Mouse (Mus musculus) c-Kit-positive CD71-positive TER-119-positive erythroid progenitor cells, embryonic 14.5 days (primary cell): ENCODE results near the gene Sec23b.

Experiments
- DNase-seq: peaks from one replicate; pipeline ENCODE4 v3.0.0-alpha.2; 2013; ENCODE audit warnings: low spot score

Sec23b gene

DNA sequence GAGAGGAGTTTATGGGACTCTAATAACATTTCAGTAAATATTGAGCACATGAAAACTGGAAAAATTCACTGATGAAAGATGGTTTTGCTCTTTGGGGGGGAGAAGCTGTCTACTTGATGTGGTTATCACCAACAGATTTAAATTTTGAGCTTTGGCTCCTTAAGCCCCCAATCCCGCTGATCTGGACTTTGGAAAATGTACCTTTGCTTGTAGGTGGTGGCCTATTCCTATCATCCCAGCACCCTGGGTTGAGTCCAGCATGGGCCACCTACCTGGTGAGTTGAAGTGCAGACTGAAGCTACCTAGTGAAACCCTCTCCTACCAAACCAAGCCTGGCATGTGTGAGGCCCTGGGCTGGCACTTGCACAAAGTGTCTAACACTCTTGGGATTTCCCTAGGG, 45.5 kb downstream of the Sec23b start:
- no peak for DNase-seq

DNA sequence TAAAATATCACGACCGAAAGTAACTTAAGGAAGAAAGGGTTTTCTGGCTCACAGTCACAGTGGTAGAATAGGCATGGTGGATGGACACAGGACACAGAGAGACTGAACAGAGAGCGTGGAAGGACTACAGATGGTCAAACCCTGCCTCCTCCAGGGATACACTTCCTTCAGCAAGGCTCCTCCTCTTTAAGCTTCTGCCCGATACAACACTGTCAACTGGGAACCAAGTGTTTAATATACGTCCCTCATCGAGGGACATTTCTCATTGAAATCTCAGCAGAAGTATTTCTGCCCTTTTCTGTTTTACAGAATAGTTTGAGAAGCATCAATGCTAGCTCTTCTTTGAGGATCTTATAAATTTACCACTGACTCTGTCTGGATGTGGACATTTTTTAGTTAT, 57.9 kb downstream of the Sec23b start:
- DNase-seq = no peak

DNA sequence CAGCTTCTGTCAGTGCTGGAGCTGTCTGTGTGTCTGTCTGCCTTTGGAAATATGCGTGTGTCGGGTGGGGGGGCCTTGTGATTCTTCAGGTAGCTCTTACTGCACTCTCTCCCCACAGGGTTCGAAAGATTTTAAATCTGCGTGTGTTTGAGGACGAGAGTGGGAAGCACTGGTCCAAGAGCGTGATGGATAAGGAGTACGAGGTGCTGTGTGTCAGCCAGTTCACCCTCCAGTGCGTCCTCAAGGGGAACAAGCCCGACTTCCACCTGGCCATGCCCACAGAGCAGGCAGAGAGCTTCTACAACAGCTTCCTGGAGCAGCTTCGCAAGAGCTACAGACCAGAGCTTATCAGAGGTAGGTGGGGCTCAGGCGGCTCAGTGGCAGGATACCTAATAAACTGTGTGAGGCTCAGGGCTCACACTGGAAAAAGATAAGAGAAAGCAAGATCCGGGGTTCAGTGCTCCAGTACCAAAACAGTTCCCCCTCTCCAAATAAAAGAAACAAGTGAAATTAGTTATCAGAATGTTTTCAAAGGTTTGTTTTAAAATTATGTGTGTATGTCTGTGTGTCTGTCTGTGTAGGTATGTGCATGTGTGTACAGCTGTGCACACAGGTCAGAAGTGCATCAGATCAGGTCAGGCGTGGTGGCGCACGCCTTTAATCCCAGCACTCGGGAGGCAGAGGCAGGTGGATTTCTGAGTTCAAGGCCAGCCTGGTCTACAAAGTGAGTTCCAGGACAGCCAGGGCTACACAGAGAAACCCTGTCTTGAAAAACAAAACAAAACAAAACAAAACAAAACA, 61.2 kb downstream of the Sec23b start:
- no peak for DNase-seq

DNA sequence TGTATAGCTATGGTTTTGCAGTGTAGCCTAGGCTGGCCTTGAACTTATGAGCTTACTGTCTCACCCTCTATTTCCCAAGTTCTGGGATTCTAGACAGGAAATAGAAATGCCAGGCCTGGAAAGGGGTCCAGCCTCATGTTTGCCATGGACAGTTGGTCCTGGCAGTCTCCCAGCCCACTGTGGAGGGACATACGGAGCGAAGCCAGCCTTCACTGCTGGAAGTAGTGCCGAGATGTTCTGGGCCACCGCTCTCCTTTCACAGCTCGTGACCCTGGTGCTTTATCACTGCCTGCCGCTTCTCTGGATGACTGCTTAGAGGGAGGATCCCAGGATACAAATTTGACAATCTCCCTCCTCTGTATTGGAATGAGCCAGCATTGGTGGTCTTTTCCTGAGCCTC, 65.5 kb downstream of the Sec23b start:
- DNase-seq = no peak

DNA sequence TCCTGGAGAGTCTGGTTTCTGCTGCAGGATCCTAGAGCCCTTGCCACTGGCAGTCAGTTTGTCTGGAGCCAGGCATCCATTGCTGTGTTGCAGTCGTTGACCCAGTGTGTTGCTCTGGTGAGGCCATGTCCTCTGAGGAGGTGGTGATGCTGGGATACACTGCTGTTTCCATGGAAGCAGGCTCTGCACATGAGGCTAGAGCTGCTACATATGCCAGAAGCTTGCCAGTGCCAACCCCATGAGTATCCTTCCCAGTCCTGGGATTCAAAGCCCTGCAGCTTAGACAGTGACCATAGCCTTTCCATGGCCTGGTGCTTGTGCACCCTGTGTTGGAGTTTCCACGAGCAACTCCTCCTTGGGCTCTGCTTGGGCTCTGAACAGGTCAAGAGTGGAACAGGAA, 77.5 kb downstream of the Sec23b start:
- no peak for DNase-seq

DNA sequence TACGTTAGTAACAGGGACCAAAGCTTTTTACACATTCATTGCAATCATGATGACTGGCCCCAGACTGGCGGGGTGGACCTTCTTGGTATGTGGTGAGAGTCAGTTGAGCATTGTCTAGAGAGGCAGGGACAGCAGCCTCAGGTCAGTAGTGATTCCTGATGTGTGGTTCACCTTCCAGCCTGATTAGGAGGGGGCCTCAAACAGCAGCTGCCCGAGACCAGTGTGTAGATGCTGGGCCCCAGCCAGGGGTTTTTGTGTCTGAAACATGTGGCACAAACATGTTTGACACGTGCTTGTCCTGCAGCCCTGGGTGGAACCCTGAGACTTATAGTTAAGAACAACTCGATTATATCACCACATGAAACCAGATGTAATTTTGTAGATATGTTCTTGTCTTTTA, 78.2 kb downstream of the Sec23b start:
- DNase-seq = no peak

GRCm38 (mm10) chr2:144634729-144635128, 78.7 kb downstream of the Sec23b start:
- DNase-seq = no peak

- DNase-seq = peak; percentile 50
These were observed 79.8 kb downstream of the Sec23b start for GRCm38 (mm10) chr2:144635644-144636320.

- no peak for DNase-seq
These were observed 81.2 kb downstream of the Sec23b start for GRCm38 (mm10) chr2:144637204-144637603.

DNA sequence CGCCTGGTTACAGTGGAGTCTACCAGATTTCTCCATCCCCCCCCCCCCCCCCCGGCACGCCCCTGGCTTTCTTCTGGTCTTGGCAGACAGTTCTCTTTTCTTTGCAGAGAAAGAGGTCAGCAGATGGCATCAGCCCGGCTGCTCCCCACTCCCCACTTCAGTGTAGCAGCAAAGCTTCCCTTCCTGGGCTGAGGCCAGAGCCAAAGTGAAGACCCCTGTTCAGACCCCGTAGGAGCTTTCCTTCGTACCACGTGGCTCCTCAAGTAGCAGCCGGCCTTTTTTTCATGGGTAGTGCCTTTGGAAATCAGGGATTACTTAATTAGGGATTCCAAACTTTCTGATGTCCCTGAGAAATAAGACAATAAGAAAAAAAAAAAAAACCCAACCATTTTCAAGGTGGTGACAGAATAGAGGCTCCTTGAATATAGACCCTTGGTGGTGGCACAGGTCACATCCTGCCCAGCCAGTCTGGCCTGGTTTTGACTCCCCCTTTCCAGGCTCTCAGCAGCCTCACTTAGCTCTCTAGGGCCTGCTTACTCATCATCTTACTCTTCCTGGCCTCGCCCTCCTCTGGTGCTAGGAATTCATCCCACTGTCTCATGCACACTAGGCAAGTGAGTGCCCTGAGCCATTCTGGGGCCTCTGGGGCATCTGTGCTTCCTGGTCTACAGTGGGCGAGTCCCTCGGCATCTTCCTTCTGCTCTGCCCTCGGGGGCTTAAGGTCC, 81.8 kb downstream of the Sec23b start:
- DNase-seq = no peak

- DNase-seq = no peak
These were observed 82.7 kb downstream of the Sec23b start for GRCm38 (mm10) chr2:144638719-144639118.

GRCm38 (mm10) chr2:144640101-144640500, 84.1 kb downstream of the Sec23b start:
- DNase-seq = no peak
